Mouse (Mus musculus) liver, embryonic 14.5 days (tissue): ENCODE measurements around the gene Rdh7. TPM values are rescaled to one million over a fixed set of nuclear protein-coding genes. Genes with fewer than 3 reads are reported as not detected.

Experiments
- ATAC-seq: fragments of 200-750 bp; cut with Nextera tagmentation; 2 replicates; pipeline ENCODE4 v1.8.0; 2017; ENCODE audit warnings: moderate number of reproducible peaks, mild to moderate bottlenecking, moderate library complexity; ENCODE audit not compliant: insufficient read depth
- DNase-seq, 3 experiments: peaks; one replicate each; pipeline ENCODE4 v3.0.0-alpha.2; 2012 to 2013; ENCODE audit warnings: low read depth in 3 of 3, low spot score in 3 of 3
- H3K27ac ChIP-seq: fragments of 300-500 bp; sonication (generic); 2 replicates; pipeline ENCODE4 v1.5.1; 2014; ENCODE audit warnings: moderate library complexity, mild to moderate bottlenecking, control low read depth, inconsistent platforms
- H3K27me3 ChIP-seq: fragments of 300-500 bp; sonication (generic); 2 replicates; pipeline ENCODE4 v1.6.1; 2014; ENCODE audit warnings: mild to moderate bottlenecking, low read length, moderate library complexity; ENCODE audit not compliant: control insufficient read depth, insufficient read depth
- H3K36me3 ChIP-seq: fragments of 300-500 bp; sonication (generic); replicated peaks from 2 replicates; pipeline ENCODE4 v1.6.1; 2014; ENCODE audit warnings: low read depth; ENCODE audit not compliant: control insufficient read depth, insufficient read depth
- H3K4me1 ChIP-seq, 2 experiments: fragments of 200-500 bp in 1 of 2; fragments of 300-500 bp in 1 of 2; sonication (generic) in 1 of 2; replicated peaks; 2 replicates each; pipeline ENCODE4 v1.6.1; 2012 to 2014; ENCODE audit warnings: antibody characterized with exemption in 1 of 2, inconsistent platforms in 1 of 2, low read length in 1 of 2; ENCODE audit not compliant: control insufficient read depth in 2 of 2, insufficient read depth in 2 of 2
- H3K4me2 ChIP-seq: fragments of 300-500 bp; sonication (generic); 2 replicates; pipeline ENCODE4 v1.6.1; 2014; ENCODE audit warnings: low read depth, mild to moderate bottlenecking, control low read depth, moderate library complexity
- H3K4me3 ChIP-seq, 2 experiments: fragments of 200-500 bp in 1 of 2; fragments of 300-500 bp in 1 of 2; sonication (generic) in 1 of 2; 2 replicates each; pipeline ENCODE4 v1.5.1; 2012 to 2014; ENCODE audit warnings: low read depth in 2 of 2, low read length in 2 of 2, mild to moderate bottlenecking in 2 of 2, control low read depth in 1 of 2, inconsistent platforms in 1 of 2, moderate library complexity in 1 of 2; ENCODE audit not compliant: insufficient read depth in 1 of 2
- H3K9ac ChIP-seq: fragments of 300-500 bp; sonication (generic); replicated peaks from 2 replicates; pipeline ENCODE4 v1.6.1; 2014; ENCODE audit warnings: mild to moderate bottlenecking, control low read depth, moderate library complexity
- H3K9me3 ChIP-seq: fragments of 300-500 bp; sonication (generic); 2 replicates; pipeline ENCODE4 v1.6.1; 2016; ENCODE audit warnings: low read length, mixed read lengths; ENCODE audit not compliant: control insufficient read depth
- CTCF ChIP-seq: IDR thresholded peaks from 2 replicates; pipeline ENCODE4 v1.5.1; 2016; ENCODE audit warnings: antibody characterized with exemption, low read depth, control low read depth
- EP300 ChIP-seq: IDR thresholded peaks from 2 replicates; pipeline ENCODE4 v1.6.1; 2016; ENCODE audit warnings: antibody characterized with exemption, low read depth
- WGBS: fragments of 180-500 bp; shearing (Covaris S2); extraction: QIAGEN DNeasy Blood & Tissue Kit; methylation state at CpG from one replicate; pipeline ENCODE4 v1.1.7; 2014; ENCODE audit not compliant: insufficient replicate concordance; 5-methylcytosine and 5-hydroxymethylcytosine counted together
- polyA plus RNA-seq, 2 experiments: library from polyadenylated mRNA; depleted of rRNA in 1 of 2; stranded (reverse) in 1 of 2; unstranded in 1 of 2; fragments of >200 nt; fragmentation: Nextera tagmentation in 1 of 2; extraction: Ambion mirVana in 1 of 2; gene quantifications; 2 replicates each; pipeline versions ENCODE4 v1.2.1 to v1.2.3; 2012 to 2014

Gene Rdh7
- polyA plus RNA-seq, 2 experiments = 1.1 to 1.9 TPM

GRCm38 (mm10) chr10:127878262-127879057 lies 10.2 kb downstream of the Rdh7 start:
- Histone ChIP-seq H3K9ac (no peak overlapping the region), H3K27ac (no peak overlapping the region), H3K4me2 (peak overlapping the region; percentile 22; the same call in 1 of the 2 replicates), H3K4me3 (no peak overlapping the region), H3K9me3 (no peaks in the 10 kb centered on the region), H3K36me3 (no peaks in the 10 kb centered on the region), H3K27me3 (no peaks in the 10 kb centered on the region), H3K4me1 (peaks cover 8 to 18% of the 10 kb centered on the region in 2 experiments)
- ATAC-seq (peak; percentile 21; the same call in 1 of the 2 replicates), DNase-seq (no peak)
- no peak for TF ChIP-seq EP300
- no peak for TF ChIP-seq CTCF
- 33% methylated on average over 3 of the region's 3 CpGs for WGBS

- Histone ChIP-seq H3K27ac (no peak overlapping the region), H3K4me1 (peaks cover 8 to 18% of the 10 kb centered on the region in 2 experiments), H3K27me3 (no peaks in the 10 kb centered on the region), H3K4me3 (no peak overlapping the region), H3K9me3 (no peaks in the 10 kb centered on the region), H3K36me3 (no peaks in the 10 kb centered on the region), H3K9ac (no peak overlapping the region), H3K4me2 (peak overlapping the region; percentile 22; the same call in 1 of the 2 replicates)
- peak in 1 of 3 experiments; percentile 15 for DNase-seq
- 29% methylated on average over 2 of the region's 2 CpGs for WGBS
- TF ChIP-seq CTCF (no peak), EP300 (no peak)
- peak; percentile 60 for ATAC-seq
These were observed 10.9 kb downstream of the Rdh7 start for GRCm38 (mm10) chr10:127877681-127878080.

GRCm38 (mm10) chr10:127872484-127872883 lies 16.1 kb downstream of the Rdh7 start:
- no peaks in the 10 kb centered on the region for H3K9me3 ChIP-seq
- no peak overlapping the region for H3K9ac ChIP-seq
- no peak overlapping the region for H3K27ac ChIP-seq
- no peak overlapping the region for H3K4me3 ChIP-seq
- WGBS = 44% methylated on average over 4 of the region's 4 CpGs
- H3K27me3 ChIP-seq = no peaks in the 10 kb centered on the region
- DNase-seq (no peak), ATAC-seq (no peak)
- TF ChIP-seq EP300 (no peak), CTCF (peak; percentile 57)
- H3K36me3 ChIP-seq = no peaks in the 10 kb centered on the region
- H3K4me1 ChIP-seq = peaks cover 0 to 3% of the 10 kb centered on the region in 2 experiments; a peak in 2 of 4 replicates
- H3K4me2 ChIP-seq = no peak overlapping the region

- Histone ChIP-seq H3K9ac (no peak within 1 kb of the TSS), H3K9me3 (no peaks in the 10 kb centered on the region), H3K27me3 (no peaks in the 10 kb centered on the region), H3K36me3 (no peaks in the 10 kb centered on the region), H3K4me3 (no peak within 1 kb of the TSS), H3K27ac (no peak within 1 kb of the TSS), H3K4me1 (no peaks in the 10 kb centered on the region), H3K4me2 (no peak within 1 kb of the TSS)
- WGBS = 49% methylated on average over 3 of the region's 3 CpGs
- DNase-seq = no peak
- no peak for TF ChIP-seq EP300
- no peak for ATAC-seq
These were observed 22.4 kb downstream of the Rdh7 start, which contains the start of gene Rdh16f2 for GRCm38 (mm10) chr10:127866232-127866631. Gene Rdh16f2 (plus strand): TSS chr10:127866474.

GRCm38 (mm10) chr10:127864931-127865330 lies 23.7 kb downstream of the Rdh7 start:
- no peaks in the 10 kb centered on the region for H3K4me1 ChIP-seq
- H3K9ac ChIP-seq = no peak overlapping the region
- no peak overlapping the region for H3K27ac ChIP-seq
- no peak for TF ChIP-seq CTCF
- ATAC-seq (no peak), DNase-seq (no peak)
- H3K27me3 ChIP-seq = no peaks in the 10 kb centered on the region
- no peaks in the 10 kb centered on the region for H3K36me3 ChIP-seq
- H3K4me3 ChIP-seq = no peak overlapping the region
- no peaks in the 10 kb centered on the region for H3K9me3 ChIP-seq
- H3K4me2 ChIP-seq = no peak overlapping the region
